Mouse (Mus musculus): ENCODE measurements around the gene Cbr2. TPM values are rescaled to one million over a fixed set of nuclear protein-coding genes. Genes with fewer than 3 reads are reported as not detected.

Gene Cbr2
- polyA plus RNA-seq, 2 experiments, result 0.20 TPM; not detected in 1

GRCm38 (mm10) chr11:120726243-120727168 lies 5.4 kb downstream of the Cbr2 start:
- H3K4me3 ChIP-seq (ENCODE audit: insufficient read depth in 1 of 2, low read depth in 2 of 2, low read length in 2 of 2), result peak overlapping the region; percentile 46 to 62
- H3K4me1 ChIP-seq (replicated peaks; ENCODE audit: control insufficient read depth in 2 of 2, insufficient read depth in 2 of 2, low read length in 1 of 2), result peaks cover 0 to 6% of the 10 kb centered on the region in 2 experiments; a peak in 3 of 4 replicates
- ATAC-seq (ENCODE audit: insufficient read depth), result peak; percentile 56
- H3K4me2 ChIP-seq (ENCODE audit: low read depth), result peak overlapping the region; percentile 79
- peak overlapping the region; percentile 49 for H3K9ac ChIP-seq (replicated peaks)
- DNase-seq (ENCODE audit: low read depth in 3 of 3, low spot score in 3 of 3), result no peak
- H3K27me3 ChIP-seq (ENCODE audit: control insufficient read depth, insufficient read depth, low read length), result peaks cover 13% of the 10 kb centered on the region
- no peaks in the 10 kb centered on the region for H3K36me3 ChIP-seq (replicated peaks; ENCODE audit: control insufficient read depth, insufficient read depth, low read depth)
- 23% methylated on average over 36 of the region's 36 CpGs for WGBS (ENCODE audit: insufficient replicate concordance)
- H3K27ac ChIP-seq, result no peak overlapping the region
- H3K9me3 ChIP-seq (ENCODE audit: control insufficient read depth, low read length), result no peaks in the 10 kb centered on the region
- TF ChIP-seq EP300 (IDR thresholded peaks at IDR 0.05; ENCODE audit: low read depth), result no peak
- no peak for TF ChIP-seq CTCF (IDR thresholded peaks at IDR 0.05; ENCODE audit: low read depth)

DNA sequence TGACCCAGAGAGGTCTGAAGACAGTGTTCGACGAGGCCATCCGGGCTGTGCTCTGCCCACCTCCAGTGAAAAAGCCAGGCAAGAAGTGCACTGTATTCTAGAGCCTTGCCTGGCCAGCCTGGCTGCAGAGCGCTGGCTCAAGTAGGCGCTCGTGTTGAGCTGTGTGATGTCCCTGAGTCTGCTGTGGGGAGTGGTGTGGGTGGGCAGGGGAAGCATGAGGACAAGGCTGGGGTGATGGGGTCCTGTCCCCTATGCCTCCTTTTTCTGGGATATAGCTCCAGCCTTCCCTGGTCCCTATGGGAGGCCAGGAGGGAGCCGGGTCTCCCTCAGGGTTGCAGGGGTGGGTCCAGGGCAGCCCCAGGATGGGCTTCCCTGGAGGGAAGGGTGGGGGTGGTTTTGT lies 8.4 kb downstream of the Cbr2 start:
- H3K27me3 ChIP-seq (ENCODE audit: control insufficient read depth, insufficient read depth, low read length), result peaks cover 24% of the 10 kb centered on the region

GRCm38 (mm10) chr11:120722761-120723382 lies 9.0 kb downstream of the Cbr2 start:
- Histone ChIP-seq H3K9me3 (ENCODE audit: control insufficient read depth, low read length) (no peaks in the 10 kb centered on the region), H3K4me3 (ENCODE audit: insufficient read depth in 1 of 2, low read depth in 2 of 2, low read length in 2 of 2) (no peak overlapping the region), H3K4me2 (ENCODE audit: low read depth) (no peak overlapping the region), H3K27ac (no peak overlapping the region), H3K27me3 (ENCODE audit: control insufficient read depth, insufficient read depth, low read length) (peaks cover 24% of the 10 kb centered on the region), H3K9ac (replicated peaks) (no peak overlapping the region), H3K36me3 (replicated peaks; ENCODE audit: control insufficient read depth, insufficient read depth, low read depth) (no peaks in the 10 kb centered on the region; the same call in 1 of the 2 replicates), H3K4me1 (replicated peaks; ENCODE audit: control insufficient read depth in 2 of 2, insufficient read depth in 2 of 2, low read length in 1 of 2) (peaks cover 0 to 4% of the 10 kb centered on the region in 2 experiments; a peak in 1 of 4 replicates)
- DNase-seq (ENCODE audit: low read depth in 3 of 3, low spot score in 3 of 3), result no peak
- 73% methylated on average over 11 of the region's 11 CpGs for WGBS (ENCODE audit: insufficient replicate concordance)
- TF ChIP-seq EP300 (IDR thresholded peaks at IDR 0.05; ENCODE audit: low read depth) (no peak), CTCF (IDR thresholded peaks at IDR 0.05; ENCODE audit: low read depth) (no peak)
- no peak for ATAC-seq (ENCODE audit: insufficient read depth)

More for the DNA sequence above, 8.4 kb downstream of the Cbr2 start:
- Histone ChIP-seq H3K9me3 (ENCODE audit: control insufficient read depth, low read length) (no peaks in the 10 kb centered on the region), H3K9ac (replicated peaks) (no peak overlapping the region), H3K4me2 (ENCODE audit: low read depth) (no peak overlapping the region), H3K36me3 (replicated peaks; ENCODE audit: control insufficient read depth, insufficient read depth, low read depth) (no peaks in the 10 kb centered on the region; the same call in 1 of the 2 replicates), H3K27ac (no peak overlapping the region), H3K4me1 (replicated peaks; ENCODE audit: control insufficient read depth in 2 of 2, insufficient read depth in 2 of 2, low read length in 1 of 2) (peaks cover 0 to 4% of the 10 kb centered on the region in 2 experiments; a peak in 1 of 4 replicates), H3K4me3 (ENCODE audit: insufficient read depth in 1 of 2, low read depth in 2 of 2, low read length in 2 of 2) (no peak overlapping the region)
- WGBS (ENCODE audit: insufficient replicate concordance), result 75% methylated on average over 7 of the region's 7 CpGs
- no peak for ATAC-seq (ENCODE audit: insufficient read depth)
- DNase-seq (ENCODE audit: low read depth in 3 of 3, low spot score in 3 of 3), result no peak
- TF ChIP-seq EP300 (IDR thresholded peaks at IDR 0.05; ENCODE audit: low read depth) (no peak), CTCF (IDR thresholded peaks at IDR 0.05; ENCODE audit: low read depth) (no peak)

DNA sequence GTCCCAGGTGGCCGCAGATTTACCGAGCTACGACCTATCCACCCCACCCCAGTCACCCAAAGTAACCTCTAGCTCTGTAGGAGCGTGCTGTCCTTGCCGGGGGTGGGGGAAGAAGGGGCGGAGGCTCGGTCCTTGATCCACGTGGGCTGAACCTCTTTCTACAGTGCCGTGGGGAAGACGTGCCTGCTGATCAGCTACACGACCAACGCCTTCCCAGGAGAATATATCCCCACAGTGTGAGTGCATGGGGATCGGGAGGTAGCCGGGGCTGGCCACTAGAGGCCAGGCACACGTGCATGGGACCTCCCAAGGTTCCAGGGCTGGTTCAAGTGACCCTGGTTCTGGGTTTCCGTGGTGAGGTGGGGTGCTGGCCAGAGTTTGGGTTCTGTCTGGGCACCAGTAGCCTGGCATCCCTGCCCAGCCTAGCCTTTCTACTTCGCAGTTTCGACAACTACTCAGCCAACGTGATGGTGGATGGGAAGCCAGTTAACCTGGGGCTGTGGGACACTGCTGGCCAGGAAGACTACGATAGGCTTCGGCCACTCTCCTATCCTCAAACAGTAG lies 9.8 kb downstream of the Cbr2 start:
- no peak for TF ChIP-seq EP300 (IDR thresholded peaks at IDR 0.05; ENCODE audit: low read depth)
- no peak for TF ChIP-seq CTCF (IDR thresholded peaks at IDR 0.05; ENCODE audit: low read depth)
- Histone ChIP-seq H3K9ac (replicated peaks) (no peak overlapping the region), H3K27me3 (ENCODE audit: control insufficient read depth, insufficient read depth, low read length) (peaks cover 24% of the 10 kb centered on the region)

More for the DNA sequence above, 9.8 kb downstream of the Cbr2 start:
- Histone ChIP-seq H3K4me2 (ENCODE audit: low read depth) (peak overlapping the region; percentile 66), H3K36me3 (replicated peaks; ENCODE audit: control insufficient read depth, insufficient read depth, low read depth) (no peaks in the 10 kb centered on the region; the same call in 1 of the 2 replicates), H3K4me3 (ENCODE audit: insufficient read depth in 1 of 2, low read depth in 2 of 2, low read length in 2 of 2) (peak overlapping the region; percentile 29 to 50), H3K9me3 (ENCODE audit: control insufficient read depth, low read length) (no peaks in the 10 kb centered on the region), H3K4me1 (replicated peaks; ENCODE audit: control insufficient read depth in 2 of 2, insufficient read depth in 2 of 2, low read length in 1 of 2) (peaks cover 0 to 4% of the 10 kb centered on the region in 2 experiments; a peak in 1 of 4 replicates), H3K27ac (no peak overlapping the region)
- 20% methylated on average over 21 of the region's 21 CpGs for WGBS (ENCODE audit: insufficient replicate concordance)
- no peak for ATAC-seq (ENCODE audit: insufficient read depth)
- DNase-seq (ENCODE audit: low read depth in 3 of 3, low spot score in 3 of 3), result no peak
